Mouse (Mus musculus) cerebellum, adult 9-11 months (tissue): ENCODE results near the gene Cad.

Source experiments
- DNase-seq: peaks from one replicate; pipeline ENCODE4 v3.0.0; 2022

The Cad gene

GRCm38 (mm10) chr5:31116354-31116753 lies 61.8 kb downstream of the Cad start, which contains the start of gene Trim54:
Trim54 (plus strand) TSS chr5:31116712.
- no peak for DNase-seq

DNA sequence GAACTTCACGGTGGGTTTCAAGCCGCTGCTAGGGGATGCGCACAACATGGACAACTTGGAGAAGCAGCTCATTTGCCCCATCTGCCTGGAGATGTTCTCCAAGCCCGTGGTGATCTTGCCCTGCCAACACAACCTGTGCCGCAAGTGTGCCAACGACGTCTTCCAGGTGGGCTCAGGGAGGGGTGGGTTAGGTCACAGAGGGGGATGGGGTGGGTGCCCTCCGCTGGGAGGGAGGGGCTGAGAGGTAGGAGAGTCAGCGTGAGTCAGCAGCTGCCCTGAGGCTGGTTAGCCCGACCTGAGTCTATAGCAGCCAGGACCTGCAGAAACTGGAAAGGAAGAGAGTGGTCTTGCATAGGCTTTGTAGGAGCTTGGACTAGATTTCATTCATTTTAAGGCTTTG lies 62.3 kb downstream of the Cad start:
- no peak for DNase-seq

GRCm38 (mm10) chr5:31121111-31121510 lies 66.5 kb downstream of the Cad start:
- DNase-seq, result no peak

GRCm38 (mm10) chr5:31123481-31123880 lies 68.9 kb downstream of the Cad start:
- no peak for DNase-seq

- no peak for DNase-seq
These were observed 71.5 kb downstream of the Cad start for GRCm38 (mm10) chr5:31126050-31126449.
